Mouse (Mus musculus) myocyte (in vitro differentiated cells): Measurements from ENCODE around the gene Lrwd1.

Source experiments
- POLR2A ChIP-seq: IDR thresholded peaks from one replicate; pipeline ENCODE4 v1.6.1; 2011; ENCODE audit warnings: low read depth, mild to moderate bottlenecking, control low read depth, moderate library complexity; ENCODE audit not compliant: insufficient read length
- USF1 ChIP-seq: IDR thresholded peaks from one replicate; pipeline ENCODE4 v1.6.1; 2011; ENCODE audit warnings: low read depth, mild to moderate bottlenecking, control low read depth, moderate library complexity

DNA sequence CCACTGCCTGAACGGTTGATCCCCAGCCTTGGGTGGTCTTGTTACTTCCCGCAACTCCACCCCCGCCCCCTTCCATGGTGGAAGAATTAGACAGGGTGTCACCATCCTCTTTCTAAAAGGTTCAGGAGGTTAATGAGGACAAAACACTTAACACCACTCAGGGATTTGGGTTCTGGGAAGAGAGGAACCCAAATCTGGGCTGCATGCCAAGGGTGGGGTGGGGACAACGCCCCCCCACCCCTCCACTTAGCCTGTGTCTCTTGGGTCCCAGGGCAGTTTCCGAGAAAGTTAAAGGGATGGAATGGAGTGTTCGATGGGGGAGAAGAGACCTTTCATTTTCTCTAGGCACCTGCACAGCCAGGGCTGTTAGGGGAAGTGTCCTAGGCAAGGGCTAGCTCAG is 62.8 kb downstream of the Lrwd1 start:
- no peak for TF ChIP-seq USF1
- TF ChIP-seq POLR2A, result no peak
